Mouse (Mus musculus) forebrain, embryonic 16.5 days (tissue): ENCODE results near the gene Ccdc78. TPM values are rescaled to one million over a fixed set of nuclear protein-coding genes. Genes with fewer than 3 reads are reported as not detected.
A peak's percentile ranks its signal among the peaks of the same experiment; 100 is the strongest.

Experiments used
- ATAC-seq: fragments of 200-750 bp; cut with Nextera tagmentation; 2 replicates; pipeline ENCODE4 v1.8.0; 2017; ENCODE audit warnings: mild to moderate bottlenecking, moderate library complexity
- H3K27ac ChIP-seq: fragments of 300-500 bp; sonication (generic); 2 replicates; pipeline ENCODE4 v1.5.1; 2014; ENCODE audit warnings: low read length, control low read depth
- H3K27me3 ChIP-seq: fragments of 300-500 bp; sonication (generic); replicated peaks from 2 replicates; pipeline ENCODE4 v1.6.1; 2014; ENCODE audit warnings: low read length; ENCODE audit not compliant: control insufficient read depth, insufficient read depth
- H3K36me3 ChIP-seq: fragments of 300-500 bp; sonication (generic); 2 replicates; pipeline ENCODE4 v1.6.1; 2014; ENCODE audit not compliant: control insufficient read depth, insufficient read depth
- H3K4me1 ChIP-seq: fragments of 300-500 bp; sonication (generic); replicated peaks from 2 replicates; pipeline ENCODE4 v1.6.1; 2014; ENCODE audit warnings: low read length; ENCODE audit not compliant: control insufficient read depth, insufficient read depth
- H3K4me2 ChIP-seq: fragments of 300-500 bp; sonication (generic); 2 replicates; pipeline ENCODE4 v1.6.1; 2014; ENCODE audit warnings: mild to moderate bottlenecking, low read length, control low read depth
- H3K4me3 ChIP-seq: fragments of 300-500 bp; sonication (generic); replicated peaks from 2 replicates; pipeline ENCODE4 v1.5.1; 2014; ENCODE audit warnings: mild to moderate bottlenecking, low read length, control low read depth
- H3K9ac ChIP-seq: fragments of 300-500 bp; sonication (generic); replicated peaks from 2 replicates; pipeline ENCODE4 v1.6.1; 2014; ENCODE audit warnings: low read depth, low read length, control low read depth
- H3K9me3 ChIP-seq: fragments of 300-500 bp; sonication (generic); 2 replicates; pipeline ENCODE4 v1.6.1; 2016; ENCODE audit warnings: low read length; ENCODE audit not compliant: control insufficient read depth
- WGBS: fragments of 180-500 bp; shearing (Covaris S2); extraction: QIAGEN DNeasy Blood & Tissue Kit; methylation state at CpG from one replicate; pipeline ENCODE4 v1.1.7; 2014; 5-methylcytosine and 5-hydroxymethylcytosine counted together
- polyA plus RNA-seq: library from polyadenylated mRNA; unstranded; fragments of >200 nt; fragmentation: Nextera tagmentation; extraction: Ambion mirVana; gene quantifications from 2 replicates; pipeline ENCODE4 v1.2.1, GENCODE M21; 2015

Gene Ccdc78
- polyA plus RNA-seq, 1 experiment from 2014 or later, result 0.13 TPM

DNA sequence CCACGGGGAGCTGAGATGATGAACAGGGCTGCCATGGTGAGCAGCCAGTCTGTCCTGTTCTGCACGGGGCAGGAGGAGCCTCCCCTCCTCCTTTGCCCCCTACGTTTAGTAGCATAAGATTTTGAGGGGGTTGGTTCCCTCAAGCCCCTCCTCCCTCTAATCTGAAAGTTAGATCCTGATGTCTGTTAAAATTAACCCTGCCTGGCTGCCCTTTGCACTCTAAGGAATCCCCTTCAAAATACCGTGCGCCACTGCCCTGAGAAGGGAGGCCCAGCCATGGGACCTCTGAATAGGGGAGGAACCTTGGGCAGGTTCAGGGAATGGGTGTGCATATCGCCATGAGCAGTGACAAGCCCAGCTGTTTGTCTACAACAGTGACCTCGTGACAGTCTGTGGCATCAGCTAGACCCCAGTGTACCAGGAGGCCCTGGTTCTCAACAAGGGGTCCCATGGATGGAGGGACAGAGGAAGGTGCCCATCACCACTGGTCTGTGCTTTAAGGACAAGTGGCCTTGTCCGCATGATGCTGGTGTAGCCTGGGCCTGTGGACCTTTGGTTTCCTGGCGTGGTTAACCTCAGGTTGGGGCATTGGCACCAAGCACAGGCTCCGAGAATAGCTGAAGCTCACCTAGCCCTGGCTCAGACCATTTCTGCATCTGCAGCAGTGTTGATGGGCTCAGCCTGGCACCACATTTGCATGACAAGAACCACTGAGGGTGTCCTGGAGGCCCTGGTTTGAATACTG, 10.9 kb upstream of the Ccdc78 start:
- Histone ChIP-seq H3K9ac (no peak overlapping the region), H3K4me1 (peaks cover 11% of the 10 kb centered on the region), H3K36me3 (no peaks in the 10 kb centered on the region), H3K4me2 (no peak overlapping the region), H3K4me3 (no peak overlapping the region), H3K27ac (no peak overlapping the region), H3K9me3 (no peaks in the 10 kb centered on the region), H3K27me3 (no peaks in the 10 kb centered on the region)
- ATAC-seq, result no peak
- WGBS, result 82% methylated on average over 10 of the region's 10 CpGs

DNA sequence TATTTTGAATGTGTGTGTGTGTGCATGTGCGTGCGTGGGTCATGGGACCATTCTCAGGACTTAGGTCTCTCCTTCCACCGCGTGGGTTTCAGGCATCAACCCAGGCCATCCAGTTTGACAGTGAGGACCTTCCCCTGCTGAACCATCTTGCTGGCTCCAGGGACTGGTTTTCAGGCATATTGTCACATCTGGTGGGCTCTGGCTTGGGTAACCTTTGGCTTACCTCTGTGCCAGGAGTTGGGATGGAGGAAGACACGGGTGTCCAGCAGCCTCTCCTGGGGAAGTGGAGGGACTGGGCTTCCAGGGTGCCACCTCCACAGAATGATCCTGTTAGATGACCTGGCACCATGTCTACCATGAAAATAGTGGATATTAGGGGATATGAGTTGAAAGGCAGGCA, 8.4 kb upstream of the Ccdc78 start:
- WGBS, result 92% methylated on average over 5 of the region's 5 CpGs
- Histone ChIP-seq H3K9me3 (no peaks in the 10 kb centered on the region), H3K9ac (no peak overlapping the region), H3K27ac (no peak overlapping the region), H3K36me3 (peaks cover 10% of the 10 kb centered on the region; the same call in 1 of the 2 replicates), H3K4me3 (no peak overlapping the region), H3K4me2 (no peak overlapping the region), H3K4me1 (peaks cover 11% of the 10 kb centered on the region), H3K27me3 (no peaks in the 10 kb centered on the region)
- no peak for ATAC-seq

DNA sequence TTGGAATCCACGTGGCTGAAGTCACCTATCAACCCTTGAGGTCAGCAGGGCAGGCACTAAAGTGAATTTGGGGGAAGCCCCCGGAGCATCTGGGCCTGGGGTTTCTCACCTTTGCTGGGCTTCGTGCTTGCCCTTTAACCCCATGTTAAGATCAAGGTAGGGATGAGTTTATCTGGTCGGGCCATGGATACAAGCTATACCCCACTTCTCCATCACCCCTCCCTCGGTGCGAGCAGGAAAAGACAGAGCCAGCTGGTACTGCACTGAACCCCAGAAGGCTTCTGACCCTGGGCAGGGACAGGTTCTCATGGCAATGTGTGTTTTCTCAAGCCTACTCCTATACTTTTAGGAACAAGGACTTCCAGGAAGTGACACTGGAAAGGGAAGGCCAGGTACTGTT, 5.0 kb upstream of the Ccdc78 start:
- no peak for ATAC-seq
- WGBS, result 77% methylated on average over 6 of the region's 6 CpGs
- Histone ChIP-seq H3K4me3 (no peak overlapping the region), H3K27me3 (no peaks in the 10 kb centered on the region), H3K4me1 (peaks cover 18% of the 10 kb centered on the region), H3K9ac (no peak overlapping the region), H3K9me3 (no peaks in the 10 kb centered on the region), H3K4me2 (no peak overlapping the region), H3K36me3 (peaks cover 10% of the 10 kb centered on the region; the same call in 1 of the 2 replicates), H3K27ac (no peak overlapping the region)

DNA sequence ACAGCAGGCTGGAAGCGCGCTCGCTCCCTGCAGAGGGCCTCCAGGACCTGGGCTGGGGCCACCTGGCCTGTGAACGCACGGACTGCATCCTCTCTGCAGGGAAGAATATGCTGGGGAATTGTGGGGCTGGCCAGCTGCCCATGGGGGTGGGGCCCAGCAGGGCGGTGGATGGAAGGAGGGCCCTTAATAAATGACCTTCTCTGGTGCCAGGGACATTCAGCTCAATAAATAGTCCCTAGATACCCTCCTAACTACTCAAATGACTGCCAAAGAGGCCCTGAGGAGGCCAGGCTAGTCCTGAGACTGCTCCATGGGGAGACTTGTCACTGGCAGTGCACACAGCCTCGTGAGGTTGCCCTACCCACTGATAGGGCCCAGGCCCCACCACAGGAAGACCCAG, 3.3 kb upstream of the Ccdc78 start:
- no peak overlapping the region for H3K9ac ChIP-seq
- H3K36me3 ChIP-seq, result peaks cover 10% of the 10 kb centered on the region; the same call in 1 of the 2 replicates
- no peak overlapping the region for H3K27ac ChIP-seq
- no peak overlapping the region for H3K4me3 ChIP-seq
- no peaks in the 10 kb centered on the region for H3K9me3 ChIP-seq
- peaks cover 18% of the 10 kb centered on the region for H3K4me1 ChIP-seq
- no peak for ATAC-seq
- H3K4me2 ChIP-seq, result no peak overlapping the region
- H3K27me3 ChIP-seq, result no peaks in the 10 kb centered on the region
- 70% methylated on average over 7 of the region's 7 CpGs for WGBS

DNA sequence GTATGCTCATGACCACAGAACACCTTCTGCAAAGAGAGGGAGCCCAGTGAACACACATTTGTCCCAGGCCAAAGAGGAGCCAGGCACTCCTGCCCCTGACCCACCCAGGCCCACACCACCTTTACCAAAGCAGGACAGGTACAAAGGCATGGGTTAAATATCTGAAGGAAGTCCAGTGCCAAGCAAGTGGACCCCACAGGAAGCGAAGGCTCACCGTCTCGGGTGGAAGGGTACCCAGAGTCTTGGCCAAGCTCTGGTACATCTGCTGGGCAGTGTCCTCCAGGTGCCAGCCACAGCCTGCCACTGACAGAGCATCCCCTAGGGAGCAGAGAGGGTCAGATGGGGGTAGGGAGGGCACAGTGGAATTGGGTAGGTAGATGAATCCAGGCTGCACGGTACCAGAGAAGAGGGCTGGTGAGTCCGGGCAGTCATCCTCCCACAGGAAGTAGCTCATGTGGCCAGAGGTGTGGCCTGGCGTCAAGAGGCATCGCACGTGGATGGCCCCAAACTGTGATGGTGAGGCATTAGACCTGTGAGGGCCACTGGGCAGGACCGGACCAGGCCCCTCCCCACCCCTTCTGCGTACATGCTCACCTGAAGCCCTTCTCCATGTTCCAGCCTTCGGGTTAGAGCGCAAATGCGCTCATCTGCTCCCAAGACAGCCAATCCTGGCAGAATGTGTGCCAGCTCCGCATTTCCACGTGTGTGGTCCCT, 2.4 kb upstream of the Ccdc78 start:
- Histone ChIP-seq H3K27ac (no peak overlapping the region), H3K4me2 (peak overlapping the region; percentile 84), H3K9me3 (no peaks in the 10 kb centered on the region), H3K27me3 (no peaks in the 10 kb centered on the region), H3K36me3 (peaks cover 10% of the 10 kb centered on the region; the same call in 1 of the 2 replicates), H3K9ac (peak overlapping the region; percentile 72), H3K4me3 (peak overlapping the region; percentile 75), H3K4me1 (peaks cover 18% of the 10 kb centered on the region)
- ATAC-seq, result no peak
- WGBS, result 76% methylated on average over 15 of the region's 15 CpGs

DNA sequence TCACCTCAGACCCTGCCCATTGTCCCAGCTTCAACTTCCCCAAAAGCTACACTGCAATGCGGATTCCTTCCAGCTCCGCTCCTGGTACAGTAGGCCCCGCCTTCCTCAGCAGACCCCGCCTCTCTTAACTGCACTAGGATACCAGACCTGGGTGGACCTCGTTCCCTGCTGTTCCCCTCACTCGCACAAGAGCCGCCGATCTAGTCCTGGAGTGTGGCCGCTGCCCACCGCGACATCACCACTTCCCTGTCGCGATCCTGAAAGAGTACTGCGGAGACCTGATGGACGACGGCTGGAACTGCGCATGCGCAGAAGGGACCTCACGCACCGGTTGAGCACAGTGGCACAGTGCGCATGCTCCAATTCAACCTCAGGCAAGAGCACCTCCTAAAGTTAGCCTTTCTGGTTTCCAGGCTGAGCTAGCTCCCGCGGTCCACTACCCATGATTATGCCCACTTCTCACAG, 1.1 kb upstream of the Ccdc78 start, which contains the start of gene Haghl:
Gene Haghl (minus strand): TSS at position 393 of the 465 bp plus-strand sequence.
- H3K4me1 ChIP-seq, result peaks cover 18% of the 10 kb centered on the region
- H3K36me3 ChIP-seq, result peaks cover 10% of the 10 kb centered on the region; the same call in 1 of the 2 replicates
- H3K4me3 ChIP-seq, result peak within 1 kb of the TSS; percentile 75
- under 1% methylated on average over 23 of the region's 23 CpGs for WGBS
- peak within 1 kb of the TSS; percentile 72 for H3K9ac ChIP-seq
- ATAC-seq, result peak; percentile 86
- no peaks in the 10 kb centered on the region for H3K9me3 ChIP-seq
- H3K4me2 ChIP-seq, result peak within 1 kb of the TSS; percentile 84
- H3K27ac ChIP-seq, result peak within 1 kb of the TSS; percentile 86
- no peaks in the 10 kb centered on the region for H3K27me3 ChIP-seq

DNA sequence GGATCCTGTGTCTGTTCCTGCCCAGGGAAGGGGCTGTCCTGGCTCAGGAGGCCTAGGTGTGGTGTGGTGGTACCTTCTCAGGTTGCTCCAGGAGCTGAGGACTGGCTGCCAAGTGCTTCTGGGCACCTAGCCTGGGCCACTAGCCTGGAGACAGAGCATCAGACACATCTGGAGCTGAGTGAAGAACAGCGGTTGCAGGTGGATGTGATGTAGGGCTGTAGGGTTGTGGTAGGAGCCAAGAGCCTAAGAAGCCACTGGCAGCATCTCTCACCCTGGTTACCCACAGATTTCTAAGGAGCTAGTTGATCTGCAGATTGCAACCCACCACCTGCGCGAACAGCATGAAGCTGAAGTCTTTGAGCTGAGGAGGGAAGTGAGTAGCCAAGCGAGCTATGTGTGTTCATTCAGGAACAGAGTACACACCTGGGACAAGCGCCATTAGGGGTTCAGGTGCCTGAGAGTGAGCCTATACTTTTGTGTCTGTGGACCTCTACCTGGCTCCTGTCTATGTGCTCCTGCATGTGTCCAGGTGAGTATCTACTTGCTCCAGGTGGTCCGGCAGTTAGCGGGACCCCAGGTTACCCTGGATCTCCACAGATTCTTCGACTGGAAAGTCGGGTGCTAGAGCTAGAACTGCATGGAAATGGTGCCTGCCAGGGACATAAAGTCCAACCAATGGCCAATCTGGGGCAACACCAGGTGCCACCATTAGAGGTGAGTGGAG, 563 bp downstream of the Ccdc78 start:
- no peak overlapping the region for H3K27ac ChIP-seq
- H3K9ac ChIP-seq, result no peak overlapping the region
- no peaks in the 10 kb centered on the region for H3K9me3 ChIP-seq
- H3K4me3 ChIP-seq, result no peak overlapping the region
- peaks cover 7% of the 10 kb centered on the region; the same call in 1 of the 2 replicates for H3K36me3 ChIP-seq
- H3K4me2 ChIP-seq, result no peak overlapping the region
- no peaks in the 10 kb centered on the region for H3K27me3 ChIP-seq
- ATAC-seq, result no peak
- H3K4me1 ChIP-seq, result peaks cover 32% of the 10 kb centered on the region
- 92% methylated on average over 9 of the region's 9 CpGs for WGBS

DNA sequence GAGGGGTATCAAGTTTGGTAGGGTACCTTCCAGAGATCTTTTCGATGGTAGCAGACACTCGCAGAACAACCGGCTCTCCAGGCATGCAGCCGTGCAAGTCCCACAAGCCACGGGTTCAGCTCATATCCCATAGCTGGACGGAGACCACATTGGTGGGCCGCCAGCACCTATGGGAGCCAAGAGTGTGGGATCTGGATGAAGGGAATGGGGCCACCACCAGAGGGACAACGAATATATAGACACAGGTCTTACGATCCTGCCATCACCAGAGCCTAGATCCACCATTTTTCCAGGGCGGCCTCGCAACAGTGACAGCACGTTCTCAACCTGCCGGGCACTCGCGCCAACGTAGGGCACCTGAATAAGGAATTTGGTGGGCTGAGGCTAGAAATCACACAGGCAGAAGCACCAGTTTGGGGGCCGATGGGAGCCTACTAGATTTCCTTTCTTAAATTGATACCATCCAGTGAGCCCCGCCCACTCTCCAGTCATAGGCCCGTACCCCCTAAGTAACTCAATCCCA, 5.0 kb downstream of the Ccdc78 start:
- Histone ChIP-seq H3K9me3 (no peaks in the 10 kb centered on the region), H3K9ac (peak overlapping the region; percentile 87), H3K36me3 (no peaks in the 10 kb centered on the region), H3K27me3 (no peaks in the 10 kb centered on the region), H3K27ac (peak overlapping the region; percentile 95), H3K4me2 (peak overlapping the region; percentile 73), H3K4me1 (peaks cover 40% of the 10 kb centered on the region), H3K4me3 (peak overlapping the region; percentile 80)
- peak; percentile 21; the same call in 1 of the 2 replicates for ATAC-seq
- 18% methylated on average over 19 of the region's 19 CpGs for whole genome bisulfite sequencing
